13 mouse cellular contexts compared by ENCODE assay signal in genomic region chr12:8876865-8877264, GRCm38 (mm10). TPM values are rescaled to one million over a fixed set of nuclear protein-coding genes. Genes with fewer than 3 reads are reported as not detected.
A peak's percentile ranks its signal among the peaks of the same experiment; 100 is the strongest.
DNase-seq lines count a peak whose midpoint lies in the region; ATAC-seq and TF ChIP-seq lines count a peak whose summit lies in the region.
"Had no signal": no experiment of that assay in that cellular context is flagged by ENCODE, and none has a peak within 500 bp of the region (broad histone marks: within the 10 kb centered on the region; RNA-seq: fewer than 3 reads in every experiment).

No protein-coding gene starts in this region.

- H3K9ac ChIP-seq in liver, embryonic 16.5 days (ENCODE audit: low read depth, low read length), result no peak overlapping the region
- no peak overlapping the region for H3K9ac ChIP-seq in stomach, postnatal 0 days (ENCODE audit: low read length)
- no peak overlapping the region for H3K9ac ChIP-seq in hindbrain, embryonic 14.5 days
- H3K9ac ChIP-seq: embryonic facial prominence, embryonic 15.5 days; neural tube, embryonic 12.5 days had no signal

- H3K27me3 ChIP-seq in liver, embryonic 16.5 days (ENCODE audit: control insufficient read depth, insufficient read depth, low read depth, low read length), result no peaks in the 10 kb centered on the region
- no peaks in the 10 kb centered on the region for H3K27me3 ChIP-seq in stomach, postnatal 0 days (ENCODE audit: control insufficient read depth, insufficient read depth, low read length)
- H3K27me3 ChIP-seq in hindbrain, embryonic 14.5 days (ENCODE audit: control insufficient read depth, insufficient read depth, low read length), result no peaks in the 10 kb centered on the region
- H3K27me3 ChIP-seq: embryonic facial prominence, embryonic 15.5 days; neural tube, embryonic 12.5 days had no signal

- H3K9me3 ChIP-seq in liver, embryonic 16.5 days (replicated peaks; ENCODE audit: control insufficient read depth, low read length), result no peaks in the 10 kb centered on the region
- no peaks in the 10 kb centered on the region for H3K9me3 ChIP-seq in stomach, postnatal 0 days (ENCODE audit: control insufficient read depth, low read length)
- no peaks in the 10 kb centered on the region for H3K9me3 ChIP-seq in hindbrain, embryonic 14.5 days (ENCODE audit: control insufficient read depth, low read length)
- H3K9me3 ChIP-seq: embryonic facial prominence, embryonic 15.5 days; neural tube, embryonic 12.5 days had no signal

- DNase-seq in urinary bladder, postnatal 14 days (ENCODE audit: low spot score), result peak; percentile 57
- no peak for DNase-seq in urinary bladder, postnatal 25 days (ENCODE audit: low spot score)
- DNase-seq in kidney, adult 9 months, result peak; percentile 91
- DNase-seq in stomach, postnatal 0 days (ENCODE audit: low spot score), result peak; percentile 82
- DNase-seq in frontal cortex, adult 2 months (ENCODE audit: extremely low spot score in 1 of 2, low spot score in 1 of 2), result no peak
- DNase-seq in testis, postnatal 10 days (ENCODE audit: low spot score), result no peak
- DNase-seq in hindbrain, embryonic 14.5 days (ENCODE audit: low spot score), result no peak
- DNase-seq: cerebellum, adult 9-10 months; right cerebral cortex, postnatal 14 days had no signal

- no peak for TF ChIP-seq EP300 in stomach, postnatal 0 days (optimal IDR thresholded peaks at IDR 0.05)

- H3K4me1 ChIP-seq in liver, embryonic 16.5 days (ENCODE audit: control insufficient read depth, low read depth, low read length), result peaks cover 6% of the 10 kb centered on the region
- H3K4me1 ChIP-seq in stomach, postnatal 0 days (replicated peaks; ENCODE audit: control insufficient read depth, insufficient read depth), result peaks cover 6% of the 10 kb centered on the region; the same call in 1 of the 2 replicates
- no peaks in the 10 kb centered on the region for H3K4me1 ChIP-seq in hindbrain, embryonic 14.5 days (replicated peaks; ENCODE audit: control insufficient read depth, insufficient read depth, low read length)
- H3K4me1 ChIP-seq: neural tube, embryonic 12.5 days had no signal

- 0 out of 2 replicates have a peak overlapping the region, but pooled peaks have one; percentile 22 for H3K27ac ChIP-seq in liver, embryonic 16.5 days (ENCODE audit: low read length)
- H3K27ac ChIP-seq in stomach, postnatal 0 days (replicated peaks), result peak overlapping the region; percentile 69
- H3K27ac ChIP-seq in hindbrain, embryonic 14.5 days, result no peak overlapping the region
- H3K27ac ChIP-seq: embryonic facial prominence, embryonic 15.5 days; hindbrain, postnatal 0 days; neural tube, embryonic 12.5 days had no signal

- 59% methylated on average over 5 of the region's 5 CpGs for WGBS in liver, embryonic 16.5 days (ENCODE audit: insufficient replicate concordance)
- WGBS in stomach, postnatal 0 days, result 60% methylated on average over 5 of the region's 5 CpGs
- 81% methylated on average over 5 of the region's 5 CpGs for WGBS in hindbrain, embryonic 14.5 days

- H3K36me3 ChIP-seq in liver, embryonic 16.5 days (ENCODE audit: control insufficient read depth, insufficient read depth), result no peaks in the 10 kb centered on the region
- H3K36me3 ChIP-seq in stomach, postnatal 0 days (ENCODE audit: control insufficient read depth, insufficient read depth, low read length), result no peaks in the 10 kb centered on the region
- no peaks in the 10 kb centered on the region for H3K36me3 ChIP-seq in hindbrain, embryonic 14.5 days (replicated peaks; ENCODE audit: control insufficient read depth, insufficient read depth)
- H3K36me3 ChIP-seq: embryonic facial prominence, embryonic 15.5 days; neural tube, embryonic 12.5 days had no signal

- no peak for TF ChIP-seq CTCF in stomach, postnatal 0 days (IDR thresholded peaks at IDR 0.05; ENCODE audit: low read depth)

- H3K4me2 ChIP-seq in liver, embryonic 16.5 days (ENCODE audit: low read depth, low read length), result no peak overlapping the region
- H3K4me2 ChIP-seq in stomach, postnatal 0 days (replicated peaks; ENCODE audit: low read depth), result no peak overlapping the region
- no peak overlapping the region for H3K4me2 ChIP-seq in hindbrain, embryonic 14.5 days (replicated peaks)
- H3K4me2 ChIP-seq: embryonic facial prominence, embryonic 15.5 days; neural tube, embryonic 12.5 days had no signal

- peak; percentile 78 for ATAC-seq in liver, embryonic 16.5 days (ENCODE audit: low read depth)
- peak; percentile 78 for ATAC-seq in stomach, postnatal 0 days (ENCODE audit: low FRiP score, low TSS enrichment)
- no peak for ATAC-seq in hindbrain, embryonic 14.5 days (ENCODE audit: low FRiP score)
- ATAC-seq: hindbrain, postnatal 0 days had no signal

- H3K4me3 ChIP-seq in liver, embryonic 16.5 days (ENCODE audit: low read depth, low read length), result no peak overlapping the region
- no peak overlapping the region for H3K4me3 ChIP-seq in stomach, postnatal 0 days (ENCODE audit: low read depth, low read length)
- H3K4me3 ChIP-seq in hindbrain, embryonic 14.5 days (replicated peaks; ENCODE audit: low read length), result no peak overlapping the region
- H3K4me3 ChIP-seq: embryonic facial prominence, embryonic 15.5 days; neural tube, embryonic 12.5 days had no signal

RNA-seq across cellular contexts. Expression of gene Laptm4a, which starts 44.6 kb away (rescaled TPM):
- polyA plus RNA-seq in liver, embryonic 16.5 days (2015; fragmentation: Nextera tagmentation; extraction: Ambion mirVana), result 71.2 and 72.0 TPM in 2 replicates
- 299 and 327 TPM in 2 replicates for polyA plus RNA-seq in stomach, postnatal 0 days (2015; fragmentation: Nextera tagmentation; extraction: Ambion mirVana)
- 229 and 243 TPM in 2 replicates for polyA plus RNA-seq in frontal cortex, adult 2 months (2012; rRNA removed)
- polyA plus RNA-seq in hindbrain, embryonic 14.5 days (2014; fragmentation: Nextera tagmentation; extraction: Ambion mirVana), result 173 and 189 TPM in 2 replicates

Comparison
In these comparisons a context has a peak if more than half of its experiments do, and no peak if none do; other contexts are left out.
1. DNase-seq: peak in urinary bladder, postnatal 14 days (single experiment), kidney, adult 9 months (single experiment) and stomach, postnatal 0 days (single experiment); none in urinary bladder, postnatal 25 days (single experiment), frontal cortex, adult 2 months (0 of 2), testis, postnatal 10 days (single experiment) and hindbrain, embryonic 14.5 days (single experiment).